Mouse (Mus musculus) liver, postnatal 0 days (tissue): ENCODE data around the gene Mmp10.
A peak's percentile ranks its signal among the peaks of the same experiment; 100 is the strongest.

ENCODE experiments used
- CTCF ChIP-seq: sonication (generic); IDR thresholded peaks from 2 replicates; pipeline ENCODE4 v1.5.1; 2016; ENCODE audit warnings: antibody characterized with exemption, low read depth
- EP300 ChIP-seq: IDR thresholded peaks from 2 replicates; pipeline ENCODE4 v1.6.1; 2016; ENCODE audit warnings: antibody characterized with exemption, low read depth, mild to moderate bottlenecking

DNA sequence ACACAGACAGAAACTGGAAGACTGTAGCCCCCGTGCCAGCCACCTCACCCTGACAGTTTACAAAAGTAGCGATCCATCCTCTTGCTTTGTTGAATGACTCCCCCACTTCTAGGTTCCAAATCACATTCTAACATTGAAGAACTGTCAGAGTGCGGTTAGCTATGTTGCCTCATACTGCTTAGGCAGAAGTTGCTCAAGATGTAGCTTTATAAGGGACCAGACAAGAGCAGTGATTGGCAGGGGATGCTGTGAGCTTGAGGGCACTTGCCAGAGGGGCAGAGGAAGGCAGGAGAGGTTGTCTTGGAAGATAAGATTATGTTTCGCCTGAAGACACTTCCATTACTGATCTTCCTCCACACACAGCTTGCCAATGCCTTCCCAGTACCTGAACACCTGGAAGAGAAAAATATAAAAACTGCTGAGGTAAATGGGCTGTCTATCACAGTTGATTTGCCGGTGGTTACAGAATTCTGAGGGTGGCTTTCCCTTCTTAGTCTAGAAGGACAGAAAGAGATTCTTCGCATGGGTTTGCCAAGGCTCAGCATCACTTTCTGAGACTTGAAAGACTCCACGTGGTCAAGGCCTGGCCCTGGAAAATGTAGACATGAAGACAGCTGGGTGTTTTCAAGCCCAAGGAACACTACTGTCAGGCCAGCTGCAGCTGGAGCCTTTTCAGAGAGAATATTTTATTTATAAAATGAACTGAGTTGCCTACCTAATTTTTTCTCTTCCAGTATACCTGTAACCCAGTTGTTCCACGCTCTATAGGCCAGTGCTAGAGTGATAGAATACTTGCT is 56.3 kb downstream of the Mmp10 start, which contains the start of gene Mmp8:
- TF ChIP-seq CTCF: no peak
- TF ChIP-seq EP300: peak; percentile 46; the same call in 1 of the 2 replicates
